Mouse (Mus musculus) kidney, embryonic 16.5 days (tissue): ENCODE data around the gene Nfix. TPM values are rescaled to one million over a fixed set of nuclear protein-coding genes. Genes with fewer than 3 reads are reported as not detected.

ENCODE experiments used
- ATAC-seq: fragments of 200-750 bp; cut with Nextera tagmentation; 2 replicates; pipeline ENCODE4 v1.8.0; 2017; ENCODE audit warnings: moderate TSS enrichment; ENCODE audit not compliant: low FRiP score, low TSS enrichment
- H3K27ac ChIP-seq: fragments of 300-500 bp; sonication (generic); 2 replicates; pipeline ENCODE4 v1.5.1; 2014; ENCODE audit warnings: low read length
- H3K27me3 ChIP-seq: fragments of 300-500 bp; sonication (generic); 2 replicates; pipeline ENCODE4 v1.6.1; 2014; ENCODE audit warnings: low read length, control low read depth, mixed read lengths; ENCODE audit not compliant: insufficient read depth
- H3K36me3 ChIP-seq: fragments of 300-500 bp; sonication (generic); 2 replicates; pipeline ENCODE4 v1.6.1; 2014; ENCODE audit warnings: low read length, control low read depth, mixed read lengths; ENCODE audit not compliant: insufficient read depth
- H3K4me1 ChIP-seq: fragments of 300-500 bp; sonication (generic); 2 replicates; pipeline ENCODE4 v1.6.1; 2014; ENCODE audit warnings: low read length, control low read depth, mixed read lengths; ENCODE audit not compliant: insufficient read depth
- H3K4me2 ChIP-seq: fragments of 300-500 bp; sonication (generic); replicated peaks from 2 replicates; pipeline ENCODE4 v1.6.1; 2014; ENCODE audit warnings: low read depth, low read length
- H3K4me3 ChIP-seq: fragments of 300-500 bp; sonication (generic); 2 replicates; pipeline ENCODE4 v1.5.1; 2014; ENCODE audit warnings: mild to moderate bottlenecking, low read length
- H3K9ac ChIP-seq: fragments of 300-500 bp; sonication (generic); replicated peaks from 2 replicates; pipeline ENCODE4 v1.6.1; 2014; ENCODE audit warnings: low read length
- H3K9me3 ChIP-seq: fragments of 300-500 bp; sonication (generic); 2 replicates; pipeline ENCODE4 v1.6.1; 2016; ENCODE audit warnings: low read length, control low read depth
- WGBS: fragments of 180-500 bp; shearing (Covaris S2); extraction: QIAGEN DNeasy Blood & Tissue Kit; methylation state at CpG from one replicate; pipeline ENCODE4 v1.1.7; 2014; 5-methylcytosine and 5-hydroxymethylcytosine counted together
- polyA plus RNA-seq: library from polyadenylated mRNA; unstranded; fragments of >200 nt; fragmentation: Nextera tagmentation; extraction: Ambion mirVana; gene quantifications from 2 replicates; pipeline ENCODE4 v1.2.1, GENCODE M21; 2015

Gene Nfix
- polyA plus RNA-seq, 1 experiment from 2014 or later = 14.8 TPM

DNA sequence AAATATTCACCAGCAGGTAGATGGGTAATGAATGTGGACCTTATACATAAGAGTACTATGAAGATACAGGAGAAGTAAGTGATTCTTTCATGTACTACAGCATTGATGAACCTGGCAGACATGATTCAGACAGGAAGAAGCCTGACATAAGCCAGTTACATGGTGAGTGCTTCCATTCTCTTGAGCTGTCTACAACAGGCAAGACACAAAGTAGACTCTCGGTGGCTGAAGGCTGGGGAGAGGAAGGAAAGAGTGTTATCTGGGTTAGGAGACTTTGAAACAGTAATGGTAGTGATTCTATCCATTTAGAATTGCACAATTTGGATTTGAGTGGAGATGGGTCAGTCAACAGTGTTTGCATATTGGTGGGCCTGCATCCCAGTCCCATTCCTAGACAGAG, 141.2 kb downstream of the Nfix start:
- Histone ChIP-seq H3K9ac (no peak overlapping the region), H3K36me3 (no peaks in the 10 kb centered on the region), H3K9me3 (no peaks in the 10 kb centered on the region), H3K4me3 (no peak overlapping the region), H3K27ac (peak overlapping the region; percentile 97), H3K27me3 (no peaks in the 10 kb centered on the region), H3K4me1 (peaks cover 53% of the 10 kb centered on the region), H3K4me2 (peak overlapping the region; percentile 72; the same call in 1 of the 2 replicates)
- WGBS = 86% methylated on average over 1 of the region's 1 CpGs
- ATAC-seq = no peak

DNA sequence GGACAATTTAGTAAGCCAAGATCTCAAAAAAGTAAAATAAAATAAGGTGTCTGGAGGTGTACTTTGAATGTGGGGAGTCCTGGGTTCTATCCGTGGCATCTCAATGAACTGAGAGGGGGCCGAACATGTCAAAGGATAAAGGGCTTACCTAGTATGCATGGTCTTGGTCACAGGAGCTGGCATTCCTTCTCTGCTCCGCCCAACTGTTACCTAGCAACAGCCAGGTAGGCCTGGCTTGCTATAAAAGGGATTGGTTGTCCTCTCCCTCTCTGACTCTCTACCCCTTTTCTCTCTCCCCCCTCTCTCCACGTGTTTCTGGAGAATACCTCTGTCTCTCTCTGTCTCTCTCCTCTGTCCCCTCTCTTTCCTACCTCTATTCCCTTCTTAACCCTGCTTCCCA, 142.5 kb downstream of the Nfix start:
- no peaks in the 10 kb centered on the region for H3K36me3 ChIP-seq
- peak overlapping the region; percentile 99 for H3K27ac ChIP-seq
- no peaks in the 10 kb centered on the region for H3K9me3 ChIP-seq
- WGBS = 47% methylated on average over 4 of the region's 4 CpGs
- no peaks in the 10 kb centered on the region for H3K27me3 ChIP-seq
- peaks cover 47% of the 10 kb centered on the region for H3K4me1 ChIP-seq
- no peak overlapping the region for H3K9ac ChIP-seq
- H3K4me3 ChIP-seq = no peak overlapping the region
- ATAC-seq = no peak
- 0 out of 2 replicates have a peak overlapping the region, but pooled peaks have one; percentile 8 for H3K4me2 ChIP-seq

GRCm38 (mm10) chr8:84657203-84657602, 142.9 kb downstream of the Nfix start:
- no peaks in the 10 kb centered on the region for H3K27me3 ChIP-seq
- ATAC-seq = no peak
- H3K4me2 ChIP-seq = peak overlapping the region; percentile 77
- peak overlapping the region; percentile 82 for H3K9ac ChIP-seq
- H3K36me3 ChIP-seq = no peaks in the 10 kb centered on the region
- peak overlapping the region; percentile 53 for H3K4me3 ChIP-seq
- H3K9me3 ChIP-seq = no peaks in the 10 kb centered on the region
- peak overlapping the region; percentile 99 for H3K27ac ChIP-seq
- H3K4me1 ChIP-seq = peaks cover 47% of the 10 kb centered on the region

DNA sequence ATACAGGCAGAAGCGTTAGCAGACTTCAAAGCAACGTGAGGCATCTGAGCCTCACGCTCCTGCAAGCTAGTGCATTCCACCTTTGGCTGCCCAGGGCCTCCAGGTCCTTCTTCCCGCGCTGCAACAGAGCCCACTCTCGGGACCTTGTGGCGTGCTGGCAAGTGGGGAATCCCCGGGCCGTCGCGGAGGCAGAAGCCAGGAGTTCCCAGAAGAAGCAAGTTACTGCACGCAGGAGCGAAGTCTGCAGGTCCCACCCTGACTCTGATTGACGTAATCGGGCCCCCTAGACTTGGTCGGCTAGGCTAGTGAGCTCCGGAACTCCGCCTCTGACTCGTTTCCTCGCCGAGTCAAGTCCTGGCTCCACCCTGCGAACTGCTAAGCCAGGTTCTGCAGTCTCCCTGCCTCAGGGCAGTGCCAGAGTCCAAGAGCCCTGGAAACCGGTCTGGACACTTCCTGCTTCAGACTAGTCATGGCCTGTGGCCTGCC, 143.5 kb downstream of the Nfix start:
- Histone ChIP-seq H3K9me3 (no peaks in the 10 kb centered on the region), H3K4me2 (peak overlapping the region; percentile 77), H3K27ac (peak overlapping the region; percentile 99), H3K4me1 (peaks cover 47% of the 10 kb centered on the region), H3K4me3 (peak overlapping the region; percentile 53), H3K9ac (peak overlapping the region; percentile 82), H3K27me3 (no peaks in the 10 kb centered on the region), H3K36me3 (no peaks in the 10 kb centered on the region)
- WGBS = under 1% methylated on average over 23 of the region's 23 CpGs
- ATAC-seq = peak; percentile 87

DNA sequence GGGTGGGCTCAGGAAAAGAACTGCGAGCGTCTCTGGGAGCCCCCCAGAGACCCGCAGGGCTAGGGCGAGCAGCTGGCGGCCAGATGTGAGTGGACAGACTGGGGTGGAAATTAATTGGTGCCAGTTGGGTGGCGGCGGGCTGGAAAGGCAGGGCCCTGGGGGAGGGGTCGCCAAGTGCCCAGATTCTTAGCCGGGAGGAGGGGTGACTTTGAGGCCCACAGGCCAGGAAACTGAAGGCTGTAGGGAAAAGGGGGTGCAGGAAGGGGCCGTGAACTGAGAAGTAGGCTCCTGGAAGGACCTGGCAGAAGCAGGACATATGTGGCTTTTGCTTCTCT, 144.0 kb downstream of the Nfix start:
- H3K27me3 ChIP-seq = no peaks in the 10 kb centered on the region
- H3K4me3 ChIP-seq = peak overlapping the region; percentile 53
- under 1% methylated on average over 10 of the region's 10 CpGs for WGBS
- H3K9ac ChIP-seq = peak overlapping the region; percentile 82
- peak overlapping the region; percentile 99 for H3K27ac ChIP-seq
- H3K4me2 ChIP-seq = peak overlapping the region; percentile 77
- H3K4me1 ChIP-seq = peaks cover 47% of the 10 kb centered on the region
- H3K9me3 ChIP-seq = no peaks in the 10 kb centered on the region
- peak; percentile 21; the same call in 1 of the 2 replicates for ATAC-seq
- no peaks in the 10 kb centered on the region for H3K36me3 ChIP-seq

DNA sequence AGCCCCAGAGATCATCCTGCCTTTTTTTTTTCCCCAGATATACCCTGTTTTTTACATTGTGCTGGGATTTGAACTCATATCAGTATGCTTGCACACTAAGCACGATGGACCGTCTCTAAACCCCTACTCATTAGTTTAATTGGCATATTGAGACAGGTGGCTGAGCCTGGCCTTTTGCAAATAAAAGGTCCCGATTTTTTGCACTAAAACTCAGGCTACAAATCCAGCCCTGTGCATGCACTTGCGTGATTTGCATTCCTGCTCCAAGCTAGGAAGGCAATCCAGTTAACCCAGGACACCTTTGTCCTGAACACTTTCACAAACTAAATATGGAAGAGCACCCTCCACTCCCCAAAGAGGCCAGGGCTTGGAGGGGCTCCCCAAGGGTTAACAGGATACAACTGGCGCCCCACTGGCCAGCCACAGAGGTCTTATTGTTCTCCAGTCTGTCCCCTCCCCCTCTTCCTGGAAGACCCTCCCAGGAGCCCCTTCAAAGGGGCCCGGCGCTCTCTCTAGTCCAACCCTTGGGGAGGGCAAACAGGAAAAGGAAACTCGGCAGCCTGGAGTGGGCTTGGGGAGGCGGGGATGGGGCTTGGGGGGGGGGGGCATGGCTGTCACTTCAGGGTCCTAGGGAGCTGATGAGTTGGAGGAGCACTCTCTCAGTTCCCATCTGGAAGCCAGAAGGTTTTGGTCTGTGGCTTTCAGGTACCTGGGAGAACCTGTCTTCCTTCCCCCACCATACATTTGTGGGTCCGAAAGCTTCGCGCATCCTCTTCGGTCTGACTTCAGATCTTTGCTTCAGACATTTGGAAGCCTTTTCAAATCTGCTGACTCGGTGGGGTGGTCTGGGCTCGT, 144.6 kb downstream of the Nfix start:
- ATAC-seq = peak; percentile 72
- no peaks in the 10 kb centered on the region for H3K9me3 ChIP-seq
- peak overlapping the region; percentile 77 for H3K4me2 ChIP-seq
- H3K27me3 ChIP-seq = no peaks in the 10 kb centered on the region
- peak overlapping the region; percentile 82 for H3K9ac ChIP-seq
- H3K27ac ChIP-seq = peak overlapping the region; percentile 99
- H3K36me3 ChIP-seq = no peaks in the 10 kb centered on the region
- peak overlapping the region; percentile 53 for H3K4me3 ChIP-seq
- peaks cover 47% of the 10 kb centered on the region for H3K4me1 ChIP-seq
- under 1% methylated on average over 14 of the region's 15 CpGs for WGBS

DNA sequence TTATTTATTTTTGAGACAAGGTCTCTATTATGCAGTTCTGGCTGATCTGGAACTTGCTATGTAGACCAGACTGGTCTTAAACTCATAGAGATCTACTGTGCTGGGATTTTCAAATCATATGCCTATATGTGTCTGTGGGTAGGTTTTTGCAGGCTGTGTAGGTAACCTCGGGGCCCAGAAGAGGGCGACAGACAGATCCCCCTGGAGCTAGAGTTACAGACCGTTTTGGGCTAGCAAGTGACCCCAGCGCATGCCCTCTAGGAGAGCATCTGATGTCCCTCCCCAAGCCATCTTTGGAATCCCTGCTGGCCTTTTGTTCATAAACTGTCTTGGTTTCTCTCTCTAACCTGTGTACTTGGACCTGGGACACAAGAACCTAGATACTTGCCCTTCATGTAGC, 145.5 kb downstream of the Nfix start:
- Histone ChIP-seq H3K36me3 (no peaks in the 10 kb centered on the region), H3K9ac (no peak overlapping the region), H3K4me2 (no peak overlapping the region)

GRCm38 (mm10) chr8:84653092-84653631, 147.0 kb downstream of the Nfix start:
- 0 out of 2 replicates have a peak overlapping the region, but pooled peaks have one; percentile 6 for H3K4me3 ChIP-seq
- no peak for ATAC-seq

More for the DNA sequence above, 145.5 kb downstream of the Nfix start:
- ATAC-seq = no peak
- Histone ChIP-seq H3K4me1 (peaks cover 42% of the 10 kb centered on the region), H3K27ac (peak overlapping the region; percentile 99), H3K9me3 (no peaks in the 10 kb centered on the region), H3K27me3 (no peaks in the 10 kb centered on the region), H3K4me3 (no peak overlapping the region)
- WGBS = 41% methylated on average over 4 of the region's 4 CpGs

GRCm38 (mm10) chr8:84650213-84650612, 149.9 kb downstream of the Nfix start:
- 57% methylated on average over 3 of the region's 3 CpGs for WGBS
- ATAC-seq = 0 out of 2 replicates have a peak, but pooled peaks have one; percentile 3

More at GRCm38 (mm10) chr8:84653092-84653631, 147.0 kb downstream of the Nfix start:
- Histone ChIP-seq H3K36me3 (no peaks in the 10 kb centered on the region), H3K9ac (no peak overlapping the region), H3K27me3 (no peaks in the 10 kb centered on the region), H3K4me1 (peaks cover 36% of the 10 kb centered on the region), H3K9me3 (no peaks in the 10 kb centered on the region), H3K27ac (peak overlapping the region; percentile 51), H3K4me2 (no peak overlapping the region)
- WGBS = 38% methylated on average over 9 of the region's 9 CpGs

More at GRCm38 (mm10) chr8:84650213-84650612, 149.9 kb downstream of the Nfix start:
- Histone ChIP-seq H3K36me3 (no peaks in the 10 kb centered on the region), H3K9me3 (no peaks in the 10 kb centered on the region), H3K27me3 (no peaks in the 10 kb centered on the region), H3K27ac (no peak overlapping the region), H3K9ac (no peak overlapping the region), H3K4me2 (no peak overlapping the region), H3K4me1 (peaks cover 9% of the 10 kb centered on the region), H3K4me3 (no peak overlapping the region)
